Mouse (Mus musculus) retina, postnatal 7 days (tissue): ENCODE measurements around the gene Palmd.

Experiments
- DNase-seq: peaks from one replicate; pipeline ENCODE4 v3.0.0-alpha.2; 2012; ENCODE audit warnings: low read depth, low spot score

Gene Palmd

GRCm38 (mm10) chr3:116892872-116893271 lies 75.9 kb downstream of the Palmd start:
- no peak for DNase-seq

GRCm38 (mm10) chr3:116892206-116892563 lies 76.6 kb downstream of the Palmd start:
- no peak for DNase-seq

GRCm38 (mm10) chr3:116891436-116892205 lies 77.2 kb downstream of the Palmd start:
- no peak for DNase-seq

- no peak for DNase-seq
Observed at GRCm38 (mm10) chr3:116890576-116890975, 78.2 kb downstream of the Palmd start.

- DNase-seq = no peak
Observed at GRCm38 (mm10) chr3:116889358-116889757, 79.4 kb downstream of the Palmd start.

- no peak for DNase-seq
Observed at GRCm38 (mm10) chr3:116884941-116885340, 83.8 kb downstream of the Palmd start.

- no peak for DNase-seq
Observed at GRCm38 (mm10) chr3:116882221-116882960, 86.4 kb downstream of the Palmd start.

- no peak for DNase-seq
Observed at GRCm38 (mm10) chr3:116870372-116870771, 98.4 kb downstream of the Palmd start.
